Mouse (Mus musculus): ENCODE measurements at regions not wholly inside any gene's neighbourhood (a gene's known extent, or its start where the extent isn't known, plus 50 kb on each side); places are given as distances from the start of the nearest gene placed in this dataset.

- Histone ChIP-seq H3K4me2 (replicated peaks) (no peak overlapping the region), H3K9ac (no peak overlapping the region), H3K9me3 (replicated peaks) (no peaks in the 10 kb centered on the region), H3K27me3 (no peaks in the 10 kb centered on the region), H3K4me3 (no peak overlapping the region), H3K4me1 (no peaks in the 10 kb centered on the region), H3K27ac (no peak overlapping the region), H3K36me3 (no peaks in the 10 kb centered on the region)
- 84% methylated on average over 2 of the region's 2 CpGs for WGBS
- ATAC-seq (ENCODE audit: low FRiP score): no peak
These were observed 145.3 kb downstream of the Edem1 start for GRCm38 (mm10) chr6:108973701-108974100.

GRCm38 (mm10) chr6:108989506-108989905 lies 161.1 kb downstream of the Edem1 start:
- H3K36me3 ChIP-seq: no peaks in the 10 kb centered on the region
- no peak overlapping the region for H3K27ac ChIP-seq
- H3K9me3 ChIP-seq (replicated peaks): no peaks in the 10 kb centered on the region
- no peaks in the 10 kb centered on the region for H3K27me3 ChIP-seq
- H3K4me1 ChIP-seq: no peaks in the 10 kb centered on the region
- H3K4me3 ChIP-seq: no peak overlapping the region
- no peak for ATAC-seq (ENCODE audit: low FRiP score)
- no peak overlapping the region for H3K4me2 ChIP-seq (replicated peaks)
- H3K9ac ChIP-seq: no peak overlapping the region
- 92% methylated on average over 4 of the region's 4 CpGs for WGBS

GRCm38 (mm10) chr6:108993743-108994142 lies 165.3 kb downstream of the Edem1 start:
- ATAC-seq (ENCODE audit: low FRiP score): no peak
- H3K36me3 ChIP-seq: no peaks in the 10 kb centered on the region
- H3K27ac ChIP-seq: no peak overlapping the region
- H3K4me3 ChIP-seq: no peak overlapping the region
- 65% methylated on average over 3 of the region's 3 CpGs for WGBS
- no peaks in the 10 kb centered on the region for H3K9me3 ChIP-seq (replicated peaks)
- no peak overlapping the region for H3K4me2 ChIP-seq (replicated peaks)
- H3K27me3 ChIP-seq: no peaks in the 10 kb centered on the region
- no peaks in the 10 kb centered on the region for H3K4me1 ChIP-seq
- no peak overlapping the region for H3K9ac ChIP-seq

GRCm38 (mm10) chr6:109004443-109004842 lies 176.0 kb downstream of the Edem1 start:
- ATAC-seq (ENCODE audit: low FRiP score): no peak
- Histone ChIP-seq H3K4me1 (no peaks in the 10 kb centered on the region), H3K4me3 (no peak overlapping the region), H3K9ac (no peak overlapping the region), H3K27ac (no peak overlapping the region), H3K27me3 (no peaks in the 10 kb centered on the region), H3K4me2 (replicated peaks) (no peak overlapping the region), H3K36me3 (no peaks in the 10 kb centered on the region), H3K9me3 (replicated peaks) (no peaks in the 10 kb centered on the region)
- 72% methylated on average over 2 of the region's 2 CpGs for WGBS

GRCm38 (mm10) chr6:109009364-109009763 lies 180.9 kb downstream of the Edem1 start:
- Histone ChIP-seq H3K27ac (no peak overlapping the region), H3K27me3 (no peaks in the 10 kb centered on the region), H3K4me3 (no peak overlapping the region), H3K4me2 (replicated peaks) (no peak overlapping the region), H3K4me1 (no peaks in the 10 kb centered on the region), H3K9ac (no peak overlapping the region), H3K36me3 (no peaks in the 10 kb centered on the region), H3K9me3 (replicated peaks) (no peaks in the 10 kb centered on the region)
- WGBS: 91% methylated on average over 3 of the region's 3 CpGs
- ATAC-seq (ENCODE audit: low FRiP score): no peak

- H3K4me2 ChIP-seq (replicated peaks): no peak overlapping the region
- H3K27ac ChIP-seq: no peak overlapping the region
- H3K4me1 ChIP-seq: no peaks in the 10 kb centered on the region
- H3K9ac ChIP-seq: no peak overlapping the region
- no peaks in the 10 kb centered on the region for H3K36me3 ChIP-seq
- no peak overlapping the region for H3K4me3 ChIP-seq
- no peak; the same call in 1 of the 2 replicates for ATAC-seq (ENCODE audit: low FRiP score)
- H3K27me3 ChIP-seq: no peaks in the 10 kb centered on the region
- WGBS: 67% methylated on average over 4 of the region's 4 CpGs
- no peaks in the 10 kb centered on the region for H3K9me3 ChIP-seq (replicated peaks)
These were observed 181.4 kb downstream of the Edem1 start for GRCm38 (mm10) chr6:109009793-109010192.

- H3K9ac ChIP-seq: no peak overlapping the region
- H3K9me3 ChIP-seq (replicated peaks): no peaks in the 10 kb centered on the region
- H3K4me1 ChIP-seq: no peaks in the 10 kb centered on the region
- no peak overlapping the region for H3K4me3 ChIP-seq
- ATAC-seq (ENCODE audit: low FRiP score): no peak
- H3K27me3 ChIP-seq: no peaks in the 10 kb centered on the region
- no peak overlapping the region for H3K4me2 ChIP-seq (replicated peaks)
- no peaks in the 10 kb centered on the region for H3K36me3 ChIP-seq
- 96% methylated on average over 2 of the region's 2 CpGs for WGBS
- no peak overlapping the region for H3K27ac ChIP-seq
These were observed 191.3 kb downstream of the Edem1 start for GRCm38 (mm10) chr6:109019731-109020130.
